Mouse (Mus musculus): Measurements from ENCODE around the gene Dlat.

Dlat gene

DNA sequence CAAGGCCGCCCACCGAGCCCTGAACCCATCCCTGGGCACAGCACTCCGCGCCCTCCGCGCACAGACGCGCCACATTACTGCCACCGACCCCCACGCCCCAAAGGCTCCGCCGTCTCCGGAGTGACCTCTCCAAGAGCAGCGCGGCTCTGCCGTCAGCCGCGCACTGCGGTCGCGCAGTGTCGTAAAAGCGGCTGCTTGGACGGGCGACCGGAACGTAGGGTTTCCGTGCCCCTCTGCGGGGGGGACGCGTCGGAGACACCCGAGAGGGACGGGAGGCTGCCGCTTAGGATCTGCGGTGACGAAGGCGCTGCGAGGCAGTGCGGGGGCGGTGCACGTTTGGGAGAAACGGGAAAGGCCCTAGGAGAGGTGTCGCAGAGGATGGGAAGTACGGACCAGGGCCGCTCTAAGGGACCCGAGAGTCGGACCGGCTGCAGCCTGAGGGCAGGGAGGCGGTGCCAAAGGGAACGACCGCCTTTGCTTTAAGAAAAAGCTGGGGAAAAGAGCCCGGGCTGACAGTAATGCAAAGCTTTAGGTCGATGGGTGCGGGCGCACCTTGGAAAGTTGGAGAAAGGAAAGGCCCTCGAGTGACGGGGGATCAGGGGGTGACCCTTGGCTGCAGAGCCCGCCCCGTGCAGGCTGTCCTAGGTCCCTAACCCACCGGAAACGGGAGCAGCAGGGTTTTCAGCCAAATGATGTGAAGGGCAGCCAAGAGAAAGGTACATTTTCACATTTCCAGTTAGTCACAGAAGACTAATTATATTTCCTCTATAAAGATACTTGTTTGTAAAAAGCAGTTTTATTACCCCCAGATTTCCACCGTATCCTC, at the start of gene Dlat:
TSS of gene Dlat (minus strand) at position 389 of the 826 bp plus-strand sequence.
- in situ Hi-C loops (cut with MboI; ENCODE audit: low pct_unique_long_range_greater_than_20kb in 1 of 2, low sequenced_read_pairs in 2 of 2, unreplicated experiment in 1 of 2) = no loop called here

DNA sequence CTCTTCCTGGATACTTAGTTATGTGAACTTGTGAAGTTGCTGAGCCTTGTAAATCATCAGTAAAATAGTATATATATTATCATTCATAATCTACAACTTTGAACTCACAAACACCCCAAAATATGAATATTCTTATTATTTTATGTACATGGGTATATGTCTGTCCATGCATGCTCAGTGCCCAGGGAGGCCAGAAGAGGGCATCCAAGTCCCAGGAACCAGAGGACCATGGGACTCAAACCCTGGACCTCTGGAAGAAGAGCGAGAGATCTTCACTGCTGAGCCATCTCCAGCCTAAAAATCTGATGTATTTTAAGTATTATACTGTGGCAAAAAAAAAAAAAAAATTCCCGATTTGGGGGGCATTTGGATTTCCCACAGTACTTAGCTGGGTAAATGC, 49.5 kb upstream of the Dlat start:
- in situ Hi-C loops (cut with MboI; ENCODE audit: low pct_unique_long_range_greater_than_20kb in 1 of 2, low sequenced_read_pairs in 2 of 2, unreplicated experiment in 1 of 2) = no loop called here

DNA sequence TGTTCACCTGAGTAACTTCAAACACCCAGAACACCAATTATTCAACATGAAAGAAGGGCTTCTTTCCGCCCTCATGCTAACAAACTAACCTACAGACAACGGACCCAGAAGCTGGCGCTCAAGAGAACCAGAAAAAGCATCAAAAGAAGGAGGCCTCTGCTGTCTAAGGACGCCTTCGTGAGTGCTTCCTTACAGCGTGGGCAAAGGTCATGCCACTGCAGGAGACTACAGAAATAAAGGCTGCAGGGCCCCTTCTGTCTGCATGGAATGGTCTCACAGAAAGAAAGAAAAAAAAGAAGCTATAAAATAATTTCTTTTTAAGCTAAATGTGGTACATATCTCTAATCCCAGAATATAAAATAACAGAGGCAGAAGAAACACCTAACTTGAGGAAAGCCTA, 45.3 kb upstream of the Dlat start:
- in situ Hi-C loops (cut with MboI; ENCODE audit: low pct_unique_long_range_greater_than_20kb in 1 of 2, low sequenced_read_pairs in 2 of 2, unreplicated experiment in 1 of 2) = no loop called here

DNA sequence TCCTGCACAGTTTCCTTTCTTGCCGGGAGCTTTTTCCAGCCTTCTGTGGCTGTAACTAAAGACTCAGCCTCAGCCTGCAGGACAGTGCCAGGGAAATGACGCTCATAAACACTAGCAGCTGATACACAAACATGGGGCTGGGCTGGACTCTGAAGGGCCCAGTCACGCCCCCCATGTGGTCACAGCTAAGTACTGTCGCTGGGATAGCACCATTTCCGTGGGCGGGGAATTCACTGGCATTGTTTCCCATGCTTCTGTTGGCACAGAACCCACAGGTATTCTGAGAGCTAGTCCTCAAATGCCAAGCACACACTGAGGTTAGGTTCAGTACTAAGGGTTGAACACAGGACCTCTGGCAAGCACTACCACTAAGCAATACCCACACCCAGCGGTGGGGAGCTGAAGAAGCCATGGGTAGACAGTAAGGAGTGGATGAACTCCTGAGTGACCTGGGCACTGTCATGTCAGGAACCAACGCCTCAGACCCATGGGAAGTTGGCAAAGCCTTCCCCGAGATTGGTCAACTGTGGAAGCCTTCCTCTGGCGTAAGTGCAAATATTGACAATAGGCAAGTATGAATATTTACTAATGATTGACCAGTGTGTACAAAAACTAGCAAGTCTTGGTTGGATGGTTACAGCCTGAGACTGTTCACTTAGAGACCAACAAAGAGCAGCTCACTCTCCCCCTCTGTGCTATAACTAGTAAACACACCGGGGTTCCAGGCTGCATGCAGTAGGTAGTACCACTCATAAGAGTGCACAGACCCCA, 41.5 kb upstream of the Dlat start:
- in situ Hi-C loops (cut with MboI; ENCODE audit: low pct_unique_long_range_greater_than_20kb in 1 of 2, low sequenced_read_pairs in 2 of 2, unreplicated experiment in 1 of 2) = no loop called here

DNA sequence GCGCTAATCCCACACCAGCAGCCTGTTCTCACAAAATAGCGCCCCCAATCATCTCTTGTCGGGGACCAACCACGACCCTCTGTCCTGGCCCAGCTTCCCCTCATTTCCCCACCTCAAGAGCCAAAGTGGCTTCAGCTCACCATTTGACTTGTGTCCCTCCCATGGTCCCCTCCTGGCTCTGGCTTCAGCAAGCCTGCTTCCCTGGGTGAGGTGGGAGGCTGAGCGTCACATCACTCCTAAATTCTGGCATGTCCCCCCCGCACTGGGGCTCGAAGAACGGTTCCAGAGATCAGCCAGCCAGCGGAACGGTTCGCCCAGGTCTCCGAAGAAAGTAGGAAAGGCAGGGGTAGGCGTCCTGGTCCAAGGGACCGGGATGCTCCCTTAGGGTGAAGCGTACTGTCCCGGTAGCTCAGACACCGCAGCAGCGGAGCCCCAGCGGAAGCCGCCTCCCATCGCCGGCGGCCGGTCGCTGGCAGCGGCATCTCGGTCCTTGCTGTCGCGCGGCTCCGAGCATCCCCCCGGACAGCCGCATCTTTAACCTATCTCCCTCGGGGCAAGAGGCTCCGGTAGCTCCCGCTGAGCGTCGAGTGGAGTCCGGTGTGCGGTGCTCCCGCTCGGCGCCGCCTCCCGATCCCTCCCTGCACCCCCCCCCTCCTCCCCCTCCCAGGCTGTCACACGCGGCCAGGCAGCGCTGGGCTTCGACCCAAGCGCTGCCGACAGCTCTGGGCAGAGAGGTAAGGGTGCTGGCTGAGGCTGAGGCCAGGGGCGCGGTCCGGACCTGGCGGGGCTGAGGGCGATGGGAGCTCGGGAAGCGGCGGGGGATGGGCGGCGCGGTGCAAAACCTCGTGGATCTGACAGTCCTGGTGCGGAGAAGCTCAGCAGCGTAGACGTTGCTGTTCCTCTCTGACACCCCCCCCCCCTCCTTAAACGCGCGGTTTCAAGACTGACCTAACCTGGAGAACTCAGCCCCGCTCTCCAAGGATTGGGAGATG, 39.1 kb upstream of the Dlat start:
- in situ Hi-C loops (cut with MboI; ENCODE audit: low pct_unique_long_range_greater_than_20kb in 1 of 2, low sequenced_read_pairs in 2 of 2, unreplicated experiment in 1 of 2) = no loop called here

DNA sequence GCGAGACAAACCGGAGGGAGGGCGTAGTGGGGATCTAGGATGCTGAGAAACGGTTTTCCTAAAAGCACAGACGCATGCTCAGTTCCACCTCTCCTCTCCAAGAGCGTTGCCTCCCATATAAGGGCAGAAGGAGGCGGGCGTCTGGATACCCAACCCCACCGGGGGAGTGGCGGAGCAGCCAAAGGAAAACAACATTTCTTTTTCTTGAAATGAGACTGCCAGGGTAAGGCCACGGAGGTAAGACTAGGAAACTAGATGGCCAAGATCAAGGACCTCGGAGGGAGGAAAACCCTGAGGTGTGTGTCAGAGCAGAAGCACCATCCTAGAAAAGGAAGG, 38.1 kb upstream of the Dlat start:
- in situ Hi-C loops (cut with MboI; ENCODE audit: low pct_unique_long_range_greater_than_20kb in 1 of 2, low sequenced_read_pairs in 2 of 2, unreplicated experiment in 1 of 2) = no loop called here

DNA sequence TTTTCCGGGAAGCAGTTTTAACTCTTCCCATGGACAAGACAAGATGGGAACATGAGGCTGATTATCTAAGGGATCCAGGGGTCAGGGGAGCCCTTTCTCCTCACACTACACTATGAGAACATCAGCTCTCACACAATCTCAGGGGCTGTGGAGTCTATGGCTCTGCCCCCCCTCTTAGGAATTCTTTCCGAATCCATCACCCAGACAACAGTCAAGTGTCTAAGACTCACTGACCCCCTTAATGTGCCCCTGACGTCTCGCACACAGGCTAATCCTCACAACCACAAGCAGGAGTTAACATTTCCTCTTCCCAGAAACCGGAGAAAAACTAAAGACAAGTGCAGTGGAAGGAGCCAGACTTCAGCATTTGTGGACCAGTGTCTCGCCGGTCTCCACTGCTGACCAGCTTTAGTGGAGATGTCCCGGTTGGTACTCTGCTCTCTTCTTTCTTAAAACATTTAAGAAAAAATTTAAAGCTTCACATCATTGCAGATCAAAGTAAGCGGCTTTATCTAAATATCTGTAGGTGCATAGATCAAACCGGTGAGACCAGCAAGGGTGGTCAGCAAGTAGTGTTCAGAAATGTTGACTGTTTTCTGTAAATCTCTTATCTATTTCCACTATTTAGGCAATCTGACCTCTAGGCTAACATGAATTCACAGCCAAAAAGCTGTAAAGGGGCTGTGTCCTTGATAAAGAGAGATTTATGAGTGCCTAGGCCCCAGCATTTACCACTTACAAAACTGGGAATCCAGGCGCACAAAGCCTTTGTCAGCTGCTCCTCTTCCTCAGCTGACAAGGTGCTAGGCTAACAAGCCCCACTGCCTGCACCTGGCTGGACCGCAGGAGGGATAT, 37.5 kb upstream of the Dlat start:
- in situ Hi-C loops (cut with MboI; ENCODE audit: low pct_unique_long_range_greater_than_20kb in 1 of 2, low sequenced_read_pairs in 2 of 2, unreplicated experiment in 1 of 2) = no loop called here

DNA sequence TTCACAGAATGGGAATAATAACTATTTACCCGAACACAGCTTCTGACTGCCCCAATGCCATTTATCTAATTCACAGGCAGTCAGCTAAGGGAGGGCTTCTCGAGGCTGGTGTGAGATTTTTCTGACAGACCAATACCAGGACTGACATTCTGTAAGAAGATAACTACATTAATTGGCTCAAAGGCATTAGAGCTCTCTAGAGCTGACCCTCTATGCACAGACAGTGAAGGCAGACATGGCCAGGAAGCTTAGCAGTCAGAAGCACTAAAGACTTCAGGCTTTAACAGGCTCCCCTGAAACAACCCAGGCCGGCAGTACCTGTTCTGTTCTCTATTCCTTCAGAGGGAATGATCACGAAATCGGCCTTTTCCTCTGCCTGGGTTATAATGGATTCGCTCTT, 35.6 kb upstream of the Dlat start:
- in situ Hi-C loops (cut with MboI; ENCODE audit: low pct_unique_long_range_greater_than_20kb in 1 of 2, low sequenced_read_pairs in 2 of 2, unreplicated experiment in 1 of 2) = no loop called here

DNA sequence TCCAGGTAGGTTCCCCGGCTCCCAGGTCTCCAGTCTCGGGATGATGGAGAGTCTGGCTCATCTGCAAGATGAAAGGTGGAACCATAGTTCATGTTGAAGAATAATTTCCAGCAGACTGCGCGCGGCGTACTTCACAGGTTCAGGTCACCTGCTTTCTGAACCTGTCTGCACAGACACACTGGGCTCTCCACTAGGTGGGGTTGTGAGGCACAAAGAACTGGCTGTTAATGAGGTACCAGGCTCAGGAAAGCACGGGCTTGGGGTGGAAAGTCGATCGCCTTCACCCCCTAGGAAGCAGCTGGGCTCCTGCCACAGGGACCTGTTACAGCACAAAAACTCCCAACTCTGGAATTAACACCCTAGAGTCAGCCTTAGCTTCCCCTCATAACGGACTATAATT, 34.1 kb upstream of the Dlat start:
- in situ Hi-C loops (cut with MboI; ENCODE audit: low pct_unique_long_range_greater_than_20kb in 1 of 2, low sequenced_read_pairs in 2 of 2, unreplicated experiment in 1 of 2) = no loop called here

DNA sequence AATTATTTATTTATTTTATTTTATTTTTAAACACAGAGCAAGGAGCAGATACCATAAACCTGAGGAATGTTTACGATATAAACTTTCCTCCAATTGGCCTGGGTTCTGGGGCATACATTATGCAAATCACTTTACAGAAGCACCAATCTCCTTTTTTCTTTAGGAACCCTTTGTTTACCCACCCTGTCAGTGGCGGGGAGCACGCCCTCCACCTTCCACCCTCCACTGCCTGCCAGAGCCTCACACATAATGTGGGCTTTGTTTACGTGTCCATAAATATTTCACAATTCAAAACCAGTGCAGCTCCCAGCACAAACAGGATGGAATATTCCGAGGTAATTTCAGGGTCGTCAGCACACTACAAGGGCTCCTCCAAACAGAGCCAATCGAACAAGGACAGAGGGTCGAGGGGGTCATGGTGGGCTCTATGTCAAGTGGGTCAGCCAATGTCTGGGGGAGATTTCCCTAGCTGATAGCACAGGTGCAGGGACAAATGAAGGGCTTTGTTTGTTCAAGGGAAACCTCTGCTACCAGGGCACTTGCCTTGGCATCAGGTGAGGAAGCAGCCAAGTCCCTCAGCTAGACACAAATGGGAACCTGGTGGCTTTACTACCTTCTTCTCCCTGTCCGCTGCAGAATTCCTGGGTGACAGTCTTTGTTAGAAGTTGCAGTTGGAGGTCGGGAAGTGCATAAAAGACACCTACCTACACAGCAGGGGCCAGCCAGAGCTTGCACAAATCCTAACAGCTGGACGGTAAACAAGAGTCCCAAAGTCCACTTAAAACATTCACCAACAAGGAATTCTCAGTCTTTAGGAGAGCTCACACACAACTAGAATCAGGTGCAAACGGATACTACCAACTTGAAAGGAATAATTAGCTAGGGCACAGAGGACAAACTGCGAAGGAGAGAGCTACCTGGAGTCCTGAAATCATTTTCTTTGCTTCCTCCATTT, 33.3 kb upstream of the Dlat start:
- in situ Hi-C loops (cut with MboI; ENCODE audit: low pct_unique_long_range_greater_than_20kb in 1 of 2, low sequenced_read_pairs in 2 of 2, unreplicated experiment in 1 of 2) = no loop called here

DNA sequence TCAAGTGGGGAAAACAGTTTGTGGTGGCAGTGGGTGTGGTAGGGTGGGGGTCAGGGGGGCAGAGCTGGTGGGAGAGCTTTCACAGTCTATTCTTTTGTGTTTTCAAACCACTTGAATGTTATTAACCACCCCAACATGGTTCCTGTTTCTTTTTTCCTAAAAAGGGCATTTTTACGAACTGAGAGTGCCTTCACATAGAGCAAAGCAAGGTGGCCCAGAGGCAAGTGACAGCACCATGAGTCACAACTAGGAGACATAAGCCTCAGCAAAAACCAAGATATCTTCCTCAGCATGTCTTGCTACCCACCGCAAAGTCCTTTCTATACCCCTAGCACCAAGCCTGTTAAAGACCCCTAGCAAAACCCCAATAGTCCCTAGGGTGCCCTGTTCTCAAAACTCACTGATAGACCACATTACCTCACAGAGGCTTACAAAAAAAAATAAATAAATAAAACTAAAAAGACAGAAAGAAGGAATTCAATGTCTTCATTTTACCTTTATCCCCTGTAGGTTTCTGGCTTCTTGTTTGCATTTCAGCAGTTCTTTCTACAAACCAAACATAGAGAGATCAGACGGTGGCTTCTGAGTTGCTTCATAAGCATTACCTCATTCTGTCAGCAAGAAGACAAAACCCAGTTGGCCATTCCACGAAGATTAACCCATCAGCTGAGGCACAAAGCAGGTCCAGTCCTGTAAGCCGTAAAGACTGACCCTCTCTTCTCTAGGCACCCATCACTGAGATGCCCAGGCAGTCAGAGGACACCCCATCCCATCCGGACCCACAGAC, 27.5 kb upstream of the Dlat start:
- in situ Hi-C loops (cut with MboI; ENCODE audit: low pct_unique_long_range_greater_than_20kb in 1 of 2, low sequenced_read_pairs in 2 of 2, unreplicated experiment in 1 of 2) = no loop called here

DNA sequence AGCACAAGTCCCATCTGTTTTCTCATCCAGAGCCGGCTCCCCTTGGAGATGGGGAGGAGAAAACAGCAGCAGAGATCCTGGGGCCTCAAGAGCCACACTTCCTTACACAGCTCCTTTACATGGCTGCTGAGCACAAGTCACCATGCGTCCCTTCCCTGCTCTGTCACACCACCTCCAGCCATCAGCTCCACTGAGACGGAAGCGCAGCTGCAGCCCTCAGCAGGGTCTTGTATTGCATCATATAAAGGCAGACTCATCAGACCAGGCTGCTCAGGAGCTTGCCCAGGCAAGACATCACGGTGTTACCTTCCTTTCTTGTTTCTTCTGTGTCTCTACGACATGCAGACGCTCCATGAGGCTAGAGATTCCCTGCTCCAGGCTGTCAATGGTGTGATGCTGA, 22.1 kb upstream of the Dlat start:
- in situ Hi-C loops (cut with MboI; ENCODE audit: low pct_unique_long_range_greater_than_20kb in 1 of 2, low sequenced_read_pairs in 2 of 2, unreplicated experiment in 1 of 2) = no loop called here

DNA sequence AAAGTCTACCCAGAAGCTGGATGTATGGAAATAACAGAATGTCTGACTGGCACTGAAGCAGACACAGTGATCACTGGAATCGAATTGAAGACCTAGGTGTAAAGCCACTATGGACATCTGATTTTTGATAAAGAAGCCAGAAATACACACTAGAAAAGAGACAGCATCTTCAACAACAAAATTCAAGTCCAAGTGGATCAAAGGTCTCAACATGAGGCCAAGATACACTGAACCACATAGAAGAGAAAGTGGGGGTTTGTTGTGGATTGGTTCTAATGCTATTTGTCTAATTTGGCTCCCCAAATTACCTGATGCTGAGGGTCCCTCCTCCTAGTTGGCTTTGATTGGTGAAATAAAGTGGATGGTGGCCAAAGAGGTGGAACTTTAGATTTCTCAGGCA, 19.8 kb upstream of the Dlat start:
- in situ Hi-C loops (cut with MboI; ENCODE audit: low pct_unique_long_range_greater_than_20kb in 1 of 2, low sequenced_read_pairs in 2 of 2, unreplicated experiment in 1 of 2) = loop anchor here in 1 of 2 experiments (10.0 kb wide), 1 partner anchor 105 kb away; no protein-coding TSS in a partner anchor

DNA sequence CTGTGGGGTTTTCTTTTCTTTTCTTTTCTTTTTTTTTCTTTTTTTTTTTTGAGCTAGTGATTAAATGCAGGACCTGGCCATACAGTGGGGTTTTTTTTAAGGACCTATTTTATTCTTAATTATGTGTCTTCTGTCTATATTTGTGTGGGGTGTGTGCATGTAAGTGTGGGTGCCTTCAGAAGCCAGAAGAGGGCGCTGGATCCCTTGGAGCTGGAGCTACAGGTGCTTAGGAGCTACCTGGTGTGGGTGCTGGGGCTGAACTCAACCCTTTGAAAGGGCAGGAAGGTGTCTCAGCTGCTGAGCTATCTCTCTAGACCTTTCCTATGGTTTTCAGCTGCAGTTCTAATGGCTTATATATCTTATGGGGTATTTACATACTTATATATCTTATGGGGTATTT, 15.2 kb upstream of the Dlat start:
- in situ Hi-C loops (cut with MboI; ENCODE audit: low pct_unique_long_range_greater_than_20kb in 1 of 2, low sequenced_read_pairs in 2 of 2, unreplicated experiment in 1 of 2) = loop anchor here in 1 of 2 experiments (10.0 kb wide), 1 partner anchor 110 kb away; no protein-coding TSS in a partner anchor

DNA sequence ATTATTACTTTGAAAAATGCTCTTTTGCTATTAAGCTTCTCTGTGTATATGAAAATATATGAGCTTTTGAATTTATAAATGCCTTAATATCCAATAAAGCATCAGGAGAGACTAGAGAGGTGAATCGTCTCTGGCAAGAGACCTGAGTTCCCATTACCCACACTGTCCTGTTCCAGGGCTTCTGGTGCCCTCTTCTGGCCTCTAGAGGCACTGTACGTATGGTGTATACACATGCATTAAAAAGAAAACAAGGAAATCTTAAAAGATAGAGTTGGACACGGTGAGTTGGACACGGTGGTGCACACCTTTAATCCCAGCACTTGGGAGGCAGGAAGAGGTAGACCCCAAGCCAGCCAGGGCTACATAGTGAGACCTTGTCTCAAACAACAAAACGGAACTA, 11.1 kb upstream of the Dlat start:
- in situ Hi-C loops (cut with MboI; ENCODE audit: low pct_unique_long_range_greater_than_20kb in 1 of 2, low sequenced_read_pairs in 2 of 2, unreplicated experiment in 1 of 2) = loop anchor here in 1 of 2 experiments (10.0 kb wide), 1 partner anchor 114 kb away; no protein-coding TSS in a partner anchor

All from mouse embryonic stem cell (cell line).